Mouse (Mus musculus): ENCODE results near the gene Msh4.

GRCm38 (mm10) chr3:153864636-153865429, 41.1 kb downstream of the Msh4 start:
- no peak for TF ChIP-seq CTCF (IDR thresholded peaks at IDR 0.05; ENCODE audit: insufficient read depth, low read depth, low read length)
- TF ChIP-seq POLR2A (IDR thresholded peaks at IDR 0.05; ENCODE audit: insufficient read depth, low read depth, low read length), result no peak

All from olfactory bulb, adult 2 months (tissue).